Mouse (Mus musculus) lung, embryonic 16.5 days (tissue): Measurements from ENCODE around the gene Fam84b. TPM values are rescaled to one million over a fixed set of nuclear protein-coding genes. Genes with fewer than 3 reads are reported as not detected.
A peak's percentile ranks its signal among the peaks of the same experiment; 100 is the strongest.

Source experiments
- ATAC-seq: fragments of 200-750 bp; cut with Nextera tagmentation; 2 replicates; pipeline ENCODE4 v1.8.0; 2017; ENCODE audit warnings: low read depth, mild to moderate bottlenecking, moderate library complexity
- H3K27ac ChIP-seq: fragments of 300-500 bp; sonication (generic); 2 replicates; pipeline ENCODE4 v1.5.1; 2014; ENCODE audit warnings: mild to moderate bottlenecking, control low read depth, low read length
- H3K27me3 ChIP-seq: fragments of 300-500 bp; sonication (generic); 2 replicates; pipeline ENCODE4 v1.6.1; 2014; ENCODE audit warnings: low read depth, low read length, mixed read lengths; ENCODE audit not compliant: control insufficient read depth, insufficient read depth
- H3K36me3 ChIP-seq: fragments of 300-500 bp; sonication (generic); 2 replicates; pipeline ENCODE4 v1.6.1; 2014; ENCODE audit warnings: low read length; ENCODE audit not compliant: control insufficient read depth, insufficient read depth
- H3K4me1 ChIP-seq: fragments of 300-500 bp; sonication (generic); replicated peaks from 2 replicates; pipeline ENCODE4 v1.6.1; 2014; ENCODE audit warnings: low read length, mixed read lengths; ENCODE audit not compliant: control insufficient read depth, insufficient read depth
- H3K4me2 ChIP-seq: fragments of 300-500 bp; sonication (generic); 2 replicates; pipeline ENCODE4 v1.6.1; 2014; ENCODE audit warnings: low read depth, low read length, control low read depth
- H3K4me3 ChIP-seq: fragments of 300-500 bp; sonication (generic); 2 replicates; pipeline ENCODE4 v1.5.1; 2014; ENCODE audit warnings: mild to moderate bottlenecking, low read length, control low read depth
- H3K9ac ChIP-seq: fragments of 300-500 bp; sonication (generic); 2 replicates; pipeline ENCODE4 v1.6.1; 2014; ENCODE audit warnings: low read length, control low read depth
- H3K9me3 ChIP-seq: fragments of 300-500 bp; sonication (generic); 2 replicates; pipeline ENCODE4 v1.6.1; 2016; ENCODE audit warnings: low read length; ENCODE audit not compliant: control insufficient read depth
- WGBS: fragments of 180-500 bp; shearing (Covaris S2); extraction: QIAGEN DNeasy Blood & Tissue Kit; methylation state at CpG from one replicate; pipeline ENCODE4 v1.1.7; 2014; 5-methylcytosine and 5-hydroxymethylcytosine counted together
- polyA plus RNA-seq: library from polyadenylated mRNA; unstranded; fragments of >200 nt; fragmentation: Nextera tagmentation; extraction: Ambion mirVana; gene quantifications from 2 replicates; pipeline ENCODE4 v1.2.1, GENCODE M21; 2015

Gene Fam84b
- polyA plus RNA-seq, 1 experiment from 2014 or later: 36.1 TPM

DNA sequence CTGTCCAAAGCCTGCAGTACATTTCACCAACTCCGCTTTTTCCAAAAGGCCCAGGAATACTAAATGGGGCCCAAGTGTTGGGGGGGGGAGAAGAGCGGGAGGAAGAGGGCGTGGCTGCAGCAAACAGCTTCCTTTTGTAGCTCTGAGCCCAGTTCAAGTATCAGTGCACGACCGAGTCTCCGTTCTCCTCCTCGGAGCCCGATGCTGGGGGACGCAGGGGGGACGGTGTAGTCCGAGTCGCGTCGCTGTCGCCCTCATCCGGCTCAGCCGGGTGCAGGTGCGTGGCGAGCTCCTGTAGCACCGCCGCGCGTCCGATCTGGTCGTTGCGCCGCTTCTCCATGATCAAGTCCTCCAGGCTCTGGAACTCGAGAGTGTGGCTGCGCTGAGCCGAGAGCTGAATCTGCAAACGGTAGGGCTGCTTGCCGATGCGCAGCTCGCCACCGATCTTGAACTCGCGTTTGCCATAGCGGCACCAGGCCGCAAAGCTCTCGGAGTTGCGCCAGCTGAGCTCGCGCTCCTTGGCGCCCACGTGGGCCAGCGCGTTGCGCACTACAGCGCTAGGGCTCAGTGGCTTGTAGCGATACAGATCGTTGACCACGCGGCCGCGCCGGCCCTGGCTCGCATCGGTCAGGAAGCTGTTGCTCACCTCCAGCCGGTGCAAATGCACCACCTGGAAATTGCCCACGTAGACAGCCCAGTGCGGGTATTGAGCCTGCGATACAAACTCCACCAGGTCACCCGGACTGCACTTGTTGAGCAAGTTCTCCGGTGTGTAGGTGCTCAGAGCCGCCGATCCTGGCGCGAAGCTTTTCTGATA, 30.6 kb downstream of the Fam84b start:
- Histone ChIP-seq H3K27ac (peak overlapping the region; percentile 91), H3K4me2 (peak overlapping the region; percentile 94), H3K36me3 (peaks cover 2% of the 10 kb centered on the region; the same call in 1 of the 2 replicates), H3K27me3 (no peaks in the 10 kb centered on the region), H3K9me3 (no peaks in the 10 kb centered on the region), H3K9ac (peak overlapping the region; percentile 85), H3K4me3 (peak overlapping the region; percentile 63), H3K4me1 (no peaks in the 10 kb centered on the region; the same call in 1 of the 2 replicates)
- WGBS: under 1% methylated on average over 68 of the region's 68 CpGs
- ATAC-seq: peak; percentile 52

DNA sequence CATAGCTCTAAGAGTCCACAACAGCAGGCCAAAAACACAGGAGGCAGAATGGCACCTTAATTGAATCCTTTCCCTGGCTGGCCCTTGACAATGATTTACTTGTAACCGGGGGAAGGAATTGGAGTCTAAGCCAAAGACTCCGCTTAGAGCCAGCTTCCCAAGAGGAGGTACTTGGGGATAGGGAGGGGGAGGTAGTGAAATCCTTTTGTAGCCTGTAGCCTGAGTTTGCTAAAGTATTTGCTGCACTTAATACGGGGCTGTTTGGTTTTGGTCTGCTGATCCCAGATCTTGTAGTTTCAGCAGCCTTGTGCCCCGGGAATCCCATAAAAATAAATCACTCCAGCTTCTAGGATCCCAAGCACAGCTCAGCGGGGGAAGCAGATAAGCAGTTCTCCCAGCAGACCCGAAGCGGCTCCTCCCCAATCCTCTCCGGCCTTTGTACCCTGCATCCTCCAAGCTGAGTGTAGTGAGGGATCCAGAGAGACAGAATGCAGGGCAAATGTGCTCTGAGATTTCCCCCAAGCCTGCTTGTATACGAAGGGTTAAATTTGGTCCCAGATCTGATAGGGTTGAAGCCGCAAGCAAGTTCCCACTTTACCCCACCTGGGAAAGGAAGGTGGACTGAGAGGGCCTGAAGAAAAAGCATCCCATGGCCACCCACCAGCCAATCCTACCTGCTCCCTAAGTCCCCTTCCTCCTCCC, 31.3 kb downstream of the Fam84b start:
- peak overlapping the region; percentile 63 for H3K4me3 ChIP-seq
- H3K4me2 ChIP-seq: peak overlapping the region; percentile 94
- H3K36me3 ChIP-seq: peaks cover 2% of the 10 kb centered on the region; the same call in 1 of the 2 replicates
- H3K27ac ChIP-seq: peak overlapping the region; percentile 91
- no peaks in the 10 kb centered on the region; the same call in 1 of the 2 replicates for H3K4me1 ChIP-seq
- no peaks in the 10 kb centered on the region for H3K9me3 ChIP-seq
- WGBS: 5% methylated on average over 10 of the region's 10 CpGs
- peak overlapping the region; percentile 85 for H3K9ac ChIP-seq
- no peak for ATAC-seq
- no peaks in the 10 kb centered on the region for H3K27me3 ChIP-seq

DNA sequence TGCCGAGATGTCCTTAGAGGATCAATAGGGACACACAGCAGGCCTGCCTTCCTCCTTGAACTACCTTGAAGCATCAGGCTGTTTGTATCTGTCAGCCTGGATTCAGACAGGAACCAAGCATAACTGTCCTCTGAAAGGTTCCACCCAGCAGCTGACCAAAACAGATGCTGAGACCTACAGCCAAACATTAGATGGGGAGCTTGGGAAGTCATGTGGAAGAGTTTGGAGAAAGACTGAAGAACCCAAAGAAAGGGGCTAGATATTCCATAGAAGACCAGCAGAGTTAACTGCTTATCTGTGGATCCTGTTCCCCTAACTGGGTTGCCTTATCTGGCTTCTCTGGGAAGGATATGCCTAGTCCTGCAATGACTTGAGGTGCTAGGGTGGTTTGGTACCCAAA, 35.1 kb downstream of the Fam84b start:
- Histone ChIP-seq H3K36me3 (peaks cover 2% of the 10 kb centered on the region; the same call in 1 of the 2 replicates), H3K4me1 (no peaks in the 10 kb centered on the region; the same call in 1 of the 2 replicates), H3K9me3 (no peaks in the 10 kb centered on the region), H3K27me3 (no peaks in the 10 kb centered on the region), H3K9ac (no peak overlapping the region), H3K4me2 (no peak overlapping the region), H3K4me3 (no peak overlapping the region), H3K27ac (no peak overlapping the region)
- ATAC-seq: no peak
- WGBS: 93% methylated on average over 1 of the region's 1 CpGs

DNA sequence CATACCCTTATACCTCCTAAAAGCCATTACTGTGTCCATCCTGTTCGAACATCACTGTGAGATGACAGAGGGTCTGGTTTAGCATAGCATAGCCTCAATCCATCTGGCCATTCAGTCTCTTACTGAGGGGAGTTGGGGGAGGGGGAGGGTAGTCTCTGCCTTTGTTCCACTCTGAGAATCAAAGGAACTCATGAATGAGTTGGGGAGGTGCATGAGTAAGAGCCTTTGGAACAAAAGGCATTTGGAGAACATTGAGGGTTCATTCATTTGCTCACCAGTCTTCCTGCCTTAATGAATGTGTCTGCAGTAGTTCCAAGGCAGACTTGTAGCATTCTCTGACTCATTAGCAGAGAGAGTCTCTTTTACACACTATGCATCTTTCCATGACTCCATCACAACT, 37.1 kb downstream of the Fam84b start:
- Histone ChIP-seq H3K9me3 (no peaks in the 10 kb centered on the region), H3K36me3 (peaks cover 2% of the 10 kb centered on the region; the same call in 1 of the 2 replicates), H3K9ac (no peak overlapping the region), H3K4me1 (no peaks in the 10 kb centered on the region), H3K27ac (no peak overlapping the region), H3K27me3 (no peaks in the 10 kb centered on the region), H3K4me2 (no peak overlapping the region), H3K4me3 (no peak overlapping the region)
- 85% methylated on average over 1 of the region's 1 CpGs for WGBS
- ATAC-seq: no peak

DNA sequence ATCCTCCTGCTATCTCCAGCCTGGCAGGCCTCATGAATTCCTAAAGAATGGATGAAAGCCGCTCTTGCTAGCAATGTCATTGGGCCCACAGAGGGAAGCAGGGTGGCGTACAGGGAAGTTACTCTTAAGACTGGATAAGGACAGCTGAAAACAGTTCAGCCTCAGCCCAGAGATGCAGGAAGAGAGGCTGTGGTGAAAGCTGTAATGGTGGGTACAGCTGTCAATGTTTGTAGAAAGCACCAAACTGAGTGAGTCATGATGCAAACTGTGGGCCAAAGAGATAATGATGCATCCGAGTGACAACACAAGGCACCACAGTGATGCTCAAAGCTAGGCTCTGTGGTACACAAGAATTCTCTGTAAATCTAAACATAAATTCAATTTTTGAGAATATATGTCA, 39.0 kb downstream of the Fam84b start:
- no peak overlapping the region for H3K27ac ChIP-seq
- WGBS: 74% methylated on average over 3 of the region's 3 CpGs
- no peak overlapping the region for H3K9ac ChIP-seq

DNA sequence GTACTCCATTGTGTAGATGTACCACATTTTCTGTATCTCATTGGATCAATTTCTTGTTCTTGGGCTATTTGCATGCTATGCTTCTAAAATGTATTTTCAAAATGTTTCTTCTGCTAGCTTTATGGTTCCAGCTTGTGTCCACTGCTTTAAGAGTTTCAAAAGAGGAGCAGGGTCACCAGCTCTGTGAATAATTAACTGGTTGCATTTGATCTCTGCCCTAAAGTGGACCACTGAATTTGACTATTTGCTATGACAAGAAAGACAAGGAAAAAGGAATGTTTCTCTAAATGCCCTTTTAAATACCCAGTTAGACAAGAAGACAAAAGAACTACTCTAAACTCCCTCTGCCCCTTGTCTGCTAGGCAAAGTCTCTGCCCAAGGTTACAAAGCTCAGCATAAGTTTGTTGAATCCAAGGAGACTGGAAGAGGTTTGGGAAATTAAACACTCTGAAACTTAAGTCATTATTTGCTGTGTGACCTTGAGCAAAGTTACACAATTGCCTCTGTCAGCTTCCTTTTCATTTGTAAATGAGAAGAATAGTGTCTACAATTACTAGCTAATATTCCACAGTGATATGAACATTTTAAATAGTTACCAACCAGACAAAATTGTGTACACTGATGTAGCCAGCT, 60.4 kb downstream of the Fam84b start:
- H3K36me3 ChIP-seq: no peaks in the 10 kb centered on the region
- H3K4me1 ChIP-seq: no peaks in the 10 kb centered on the region
- ATAC-seq: no peak
- H3K27ac ChIP-seq: peak overlapping the region; percentile 22; the same call in 1 of the 2 replicates
- no peak overlapping the region for H3K4me3 ChIP-seq
- H3K9me3 ChIP-seq: no peaks in the 10 kb centered on the region
- H3K4me2 ChIP-seq: no peak overlapping the region
- no peak overlapping the region for H3K9ac ChIP-seq
- H3K27me3 ChIP-seq: no peaks in the 10 kb centered on the region

More for the DNA sequence above, 39.0 kb downstream of the Fam84b start:
- no peak for ATAC-seq
- no peaks in the 10 kb centered on the region for H3K9me3 ChIP-seq
- no peak overlapping the region for H3K4me2 ChIP-seq
- no peaks in the 10 kb centered on the region for H3K27me3 ChIP-seq
- H3K4me3 ChIP-seq: no peak overlapping the region
- H3K36me3 ChIP-seq: no peaks in the 10 kb centered on the region
- H3K4me1 ChIP-seq: no peaks in the 10 kb centered on the region

DNA sequence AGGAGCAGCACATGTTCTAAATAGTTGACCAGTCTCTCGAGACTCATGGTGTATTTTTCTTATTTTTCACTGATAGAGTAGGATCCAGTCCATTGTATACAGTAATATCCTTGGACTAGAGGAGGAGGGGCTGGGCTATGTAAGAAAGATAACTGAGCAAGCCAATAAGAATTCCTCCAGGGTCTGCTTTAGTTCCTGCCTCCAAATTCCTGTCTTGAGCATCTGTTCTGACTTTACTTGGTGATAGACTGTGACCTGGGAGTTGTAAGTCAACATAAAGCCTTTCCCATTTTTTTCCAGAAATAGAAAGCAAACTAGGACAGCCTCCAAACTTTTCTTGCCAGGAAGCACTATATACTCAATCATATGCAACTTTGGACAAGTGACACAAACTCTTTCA, 64.5 kb downstream of the Fam84b start:
- Histone ChIP-seq H3K27me3 (no peaks in the 10 kb centered on the region), H3K4me1 (no peaks in the 10 kb centered on the region), H3K27ac (no peak overlapping the region), H3K36me3 (no peaks in the 10 kb centered on the region), H3K4me3 (no peak overlapping the region), H3K9me3 (no peaks in the 10 kb centered on the region), H3K4me2 (no peak overlapping the region), H3K9ac (no peak overlapping the region)
- ATAC-seq: no peak
- 64% methylated on average over 1 of the region's 1 CpGs for WGBS

DNA sequence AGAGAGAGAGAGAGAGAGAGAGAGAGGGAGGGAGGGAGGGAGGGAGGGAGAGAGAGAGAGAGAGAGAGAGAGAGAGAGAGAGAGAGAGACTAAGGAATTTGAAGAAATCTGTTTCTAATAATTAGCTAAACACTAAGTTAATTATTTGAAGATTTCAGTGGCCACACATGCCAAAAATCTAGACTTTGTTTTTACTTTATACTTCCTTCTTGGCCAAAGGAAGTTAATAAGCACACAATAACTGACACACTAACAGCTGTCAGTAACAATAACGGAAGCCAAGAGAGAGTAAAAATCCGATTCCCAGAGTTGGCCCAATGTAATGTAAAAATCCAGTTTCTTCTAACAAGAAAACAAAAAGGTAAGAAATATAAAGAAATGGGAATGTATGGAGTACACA, 69.8 kb downstream of the Fam84b start:
- no peaks in the 10 kb centered on the region for H3K9me3 ChIP-seq
- H3K4me1 ChIP-seq: no peaks in the 10 kb centered on the region
- no peak overlapping the region for H3K4me3 ChIP-seq
- no peak overlapping the region for H3K27ac ChIP-seq
- H3K27me3 ChIP-seq: no peaks in the 10 kb centered on the region
- 45% methylated on average over 2 of the region's 2 CpGs for WGBS
- no peak overlapping the region for H3K4me2 ChIP-seq
- no peak overlapping the region for H3K9ac ChIP-seq
- ATAC-seq: no peak
- H3K36me3 ChIP-seq: no peaks in the 10 kb centered on the region

DNA sequence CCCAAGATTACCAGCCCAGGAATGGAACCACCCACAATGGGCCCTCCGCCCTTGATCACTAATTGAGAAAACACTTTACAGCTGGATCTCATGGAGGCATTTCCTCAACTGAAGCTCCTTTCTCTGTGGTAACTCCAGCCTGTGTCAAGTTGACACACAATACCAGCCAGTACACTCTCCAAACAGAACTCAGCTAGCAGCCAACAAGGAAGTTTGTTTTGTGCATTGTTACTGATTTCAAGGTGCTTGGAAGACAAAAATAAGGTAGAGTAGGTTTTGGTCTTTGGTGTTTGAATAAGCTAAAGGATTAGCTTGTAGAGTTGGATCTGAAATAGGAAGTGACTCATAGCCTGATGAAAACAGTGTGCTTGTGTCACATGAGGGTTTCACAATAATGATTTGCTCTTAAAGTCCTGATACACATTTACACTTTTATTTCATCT, 74.0 kb downstream of the Fam84b start:
- no peak for ATAC-seq
- no peak overlapping the region for H3K9ac ChIP-seq
- no peaks in the 10 kb centered on the region for H3K36me3 ChIP-seq
- H3K4me1 ChIP-seq: no peaks in the 10 kb centered on the region
- WGBS: 72% methylated on average over 1 of the region's 1 CpGs
- H3K27me3 ChIP-seq: no peaks in the 10 kb centered on the region
- no peak overlapping the region for H3K4me3 ChIP-seq
- no peak overlapping the region for H3K4me2 ChIP-seq
- H3K27ac ChIP-seq: no peak overlapping the region
- H3K9me3 ChIP-seq: no peaks in the 10 kb centered on the region
